Mouse (Mus musculus) neural tube, embryonic 15.5 days (tissue): ENCODE results near the gene St3gal3. TPM values are rescaled to one million over a fixed set of nuclear protein-coding genes. Genes with fewer than 3 reads are reported as not detected.
A peak's percentile ranks its signal among the peaks of the same experiment; 100 is the strongest.

Source experiments
- ATAC-seq: fragments of 200-750 bp; cut with Nextera tagmentation; 2 replicates; pipeline ENCODE4 v1.8.0; 2017; ENCODE audit warnings: mild to moderate bottlenecking, moderate TSS enrichment, moderate library complexity; ENCODE audit not compliant: low FRiP score
- H3K27ac ChIP-seq: fragments of 300-500 bp; sonication (generic); replicated peaks from 2 replicates; pipeline ENCODE4 v1.5.1; 2015; ENCODE audit warnings: mild to moderate bottlenecking, inconsistent platforms
- H3K27me3 ChIP-seq: fragments of 300-500 bp; sonication (generic); replicated peaks from 2 replicates; pipeline ENCODE4 v1.6.1; 2015; ENCODE audit warnings: inconsistent platforms
- H3K36me3 ChIP-seq: fragments of 300-500 bp; sonication (generic); 2 replicates; pipeline ENCODE4 v1.6.1; 2015; ENCODE audit warnings: inconsistent platforms
- H3K4me1 ChIP-seq: fragments of 300-500 bp; sonication (generic); 2 replicates; pipeline ENCODE4 v1.6.1; 2015; ENCODE audit warnings: inconsistent platforms
- H3K4me2 ChIP-seq: fragments of 300-500 bp; sonication (generic); 2 replicates; pipeline ENCODE4 v1.6.1; 2015; ENCODE audit warnings: inconsistent platforms, mild to moderate bottlenecking, moderate library complexity
- H3K4me3 ChIP-seq: fragments of 300-500 bp; sonication (generic); replicated peaks from 2 replicates; pipeline ENCODE4 v1.5.1; 2015; ENCODE audit warnings: mild to moderate bottlenecking, inconsistent platforms
- H3K9ac ChIP-seq: fragments of 300-500 bp; sonication (generic); replicated peaks from 2 replicates; pipeline ENCODE4 v1.6.1; 2015; ENCODE audit warnings: mild to moderate bottlenecking, inconsistent platforms
- H3K9me3 ChIP-seq: fragments of 300-500 bp; sonication (generic); replicated peaks from 2 replicates; pipeline ENCODE4 v1.6.1; 2016; ENCODE audit warnings: inconsistent platforms
- WGBS: fragments of 180-500 bp; shearing (Covaris S2); methylation state at CpG from one replicate; pipeline ENCODE4 v1.1.7; 2015; ENCODE audit warnings: mixed read lengths; 5-methylcytosine and 5-hydroxymethylcytosine counted together
- polyA plus RNA-seq: library from polyadenylated mRNA; unstranded; fragments of >200 nt; fragmentation: Nextera tagmentation; extraction: Ambion mirVana; gene quantifications from 2 replicates; pipeline ENCODE4 v1.2.1, GENCODE M21; 2015

Gene St3gal3
- polyA plus RNA-seq, 1 experiment from 2014 or later: 18.3 TPM

DNA sequence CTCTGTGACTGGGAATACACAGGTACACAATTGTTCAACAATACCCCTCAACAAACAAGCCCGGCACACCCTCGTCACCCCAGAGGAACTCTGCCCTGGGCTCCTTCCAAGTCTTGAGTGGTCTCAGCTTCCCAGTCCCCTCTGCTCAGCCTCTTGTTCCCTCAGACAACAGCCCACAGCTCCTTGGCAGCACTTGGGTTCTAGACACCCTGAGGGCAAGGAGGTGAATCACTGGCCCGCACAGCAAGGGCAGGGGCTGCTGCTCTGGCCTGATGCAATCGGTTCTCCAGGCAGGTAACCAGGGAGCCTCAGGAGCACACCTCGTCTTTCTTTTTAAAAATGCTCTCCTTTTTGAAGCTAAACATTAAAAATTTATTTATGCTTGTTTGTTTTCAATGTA, 201.5 kb downstream of the St3gal3 start:
- no peak overlapping the region for H3K4me3 ChIP-seq
- H3K4me1 ChIP-seq: peaks cover 19% of the 10 kb centered on the region
- H3K9ac ChIP-seq: no peak overlapping the region
- H3K9me3 ChIP-seq: no peaks in the 10 kb centered on the region
- no peak overlapping the region for H3K4me2 ChIP-seq
- no peak for ATAC-seq
- peaks cover 5% of the 10 kb centered on the region for H3K36me3 ChIP-seq
- peaks cover 28% of the 10 kb centered on the region for H3K27me3 ChIP-seq
- no peak overlapping the region for H3K27ac ChIP-seq
- WGBS: 83% methylated on average over 5 of the region's 5 CpGs

- peaks cover 5% of the 10 kb centered on the region for H3K36me3 ChIP-seq
- peak within 1 kb of the TSS; percentile 58 for H3K4me2 ChIP-seq
- WGBS: under 1% methylated on average over 33 of the region's 33 CpGs
- H3K9ac ChIP-seq: no peak within 1 kb of the TSS; the same call in 1 of the 2 replicates
- no peaks in the 10 kb centered on the region for H3K9me3 ChIP-seq
- peaks cover 38% of the 10 kb centered on the region for H3K4me1 ChIP-seq
- ATAC-seq: no peak
- H3K4me3 ChIP-seq: peak within 1 kb of the TSS; percentile 26
- peaks cover 52% of the 10 kb centered on the region for H3K27me3 ChIP-seq
- no peak within 1 kb of the TSS for H3K27ac ChIP-seq
Measured at GRCm38 (mm10) chr4:117929391-117929881, 205.3 kb downstream of the St3gal3 start, which contains the start of gene Artn. TSS of gene Artn (minus strand) at chr4:117929763.

DNA sequence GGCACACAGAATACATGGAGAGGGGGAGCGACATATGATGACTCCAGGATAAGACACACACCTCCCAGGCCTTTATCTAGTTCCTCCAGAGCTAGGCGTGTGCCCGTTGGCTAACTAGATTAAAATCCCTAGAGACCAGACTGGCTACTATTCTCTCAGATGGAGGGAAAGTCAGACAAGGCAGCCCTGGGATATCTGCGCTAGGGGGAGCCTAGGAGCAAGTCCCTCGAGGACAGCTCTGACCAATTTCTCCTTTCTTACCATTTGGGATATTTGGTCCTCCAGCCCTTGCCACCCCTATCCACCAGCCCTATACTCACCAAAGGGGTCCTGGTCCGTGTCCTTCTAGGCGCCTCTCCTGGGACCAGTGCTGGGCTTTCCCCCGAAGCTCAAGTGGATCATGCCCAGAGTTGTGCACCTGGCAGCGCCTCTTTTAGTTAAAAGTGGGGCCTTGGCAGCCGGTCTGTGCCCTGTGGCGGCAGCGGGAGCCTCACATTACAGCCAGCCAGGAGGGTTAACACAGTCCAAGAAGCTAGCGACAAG, 205.9 kb downstream of the St3gal3 start:
- Histone ChIP-seq H3K9me3 (no peaks in the 10 kb centered on the region), H3K4me2 (peak overlapping the region; percentile 58), H3K9ac (no peak overlapping the region), H3K4me1 (peaks cover 38% of the 10 kb centered on the region), H3K27me3 (peaks cover 52% of the 10 kb centered on the region), H3K36me3 (peaks cover 5% of the 10 kb centered on the region), H3K27ac (no peak overlapping the region), H3K4me3 (peak overlapping the region; percentile 26)
- 0 out of 2 replicates have a peak, but pooled peaks have one; percentile 5 for ATAC-seq
- WGBS: 3% methylated on average over 13 of the region's 13 CpGs

GRCm38 (mm10) chr4:117928234-117928633, 206.5 kb downstream of the St3gal3 start:
- Histone ChIP-seq H3K4me1 (peaks cover 38% of the 10 kb centered on the region), H3K27ac (no peak overlapping the region), H3K9ac (no peak overlapping the region), H3K9me3 (no peaks in the 10 kb centered on the region), H3K36me3 (peaks cover 5% of the 10 kb centered on the region), H3K4me2 (peak overlapping the region; percentile 58), H3K27me3 (peaks cover 52% of the 10 kb centered on the region), H3K4me3 (no peak overlapping the region)
- peak; percentile 39 for ATAC-seq
- 13% methylated on average over 6 of the region's 6 CpGs for WGBS

GRCm38 (mm10) chr4:117926545-117927482, 207.9 kb downstream of the St3gal3 start:
- 2% methylated on average over 71 of the region's 71 CpGs for WGBS
- H3K9me3 ChIP-seq: no peaks in the 10 kb centered on the region
- H3K4me1 ChIP-seq: peaks cover 38% of the 10 kb centered on the region
- ATAC-seq: peak; percentile 76
- peaks cover 52% of the 10 kb centered on the region for H3K27me3 ChIP-seq
- H3K4me2 ChIP-seq: peak overlapping the region; percentile 96
- no peaks in the 10 kb centered on the region for H3K36me3 ChIP-seq
- H3K9ac ChIP-seq: peak overlapping the region; percentile 64
- H3K27ac ChIP-seq: 0 out of 2 replicates have a peak overlapping the region, but pooled peaks have one; percentile 0
- H3K4me3 ChIP-seq: peak overlapping the region; percentile 51

DNA sequence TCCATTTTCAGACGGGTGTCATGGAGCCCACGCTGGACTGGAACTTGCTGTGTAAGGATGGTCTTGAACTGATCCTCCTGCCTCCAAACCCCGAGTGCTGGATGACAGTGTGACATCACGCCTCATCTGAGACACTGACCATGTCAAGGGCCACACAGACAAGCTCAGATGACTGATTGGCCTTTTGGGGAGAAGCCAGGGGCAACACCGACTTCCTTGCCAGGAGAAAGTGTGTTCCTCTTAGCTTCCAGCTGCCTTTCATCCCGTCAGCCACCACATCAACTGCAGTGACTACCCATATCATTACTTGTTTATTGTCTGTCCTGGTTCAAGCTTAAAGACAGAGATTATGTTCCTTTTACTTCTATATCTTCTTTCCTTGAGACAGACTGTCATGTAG, 209.8 kb downstream of the St3gal3 start:
- no peak overlapping the region for H3K4me2 ChIP-seq
- peaks cover 36% of the 10 kb centered on the region for H3K4me1 ChIP-seq
- H3K27me3 ChIP-seq: peaks cover 40% of the 10 kb centered on the region
- ATAC-seq: no peak
- H3K36me3 ChIP-seq: no peaks in the 10 kb centered on the region
- H3K9me3 ChIP-seq: no peaks in the 10 kb centered on the region
- WGBS: 67% methylated on average over 5 of the region's 6 CpGs
- H3K4me3 ChIP-seq: no peak overlapping the region
- no peak overlapping the region for H3K9ac ChIP-seq
- H3K27ac ChIP-seq: no peak overlapping the region

DNA sequence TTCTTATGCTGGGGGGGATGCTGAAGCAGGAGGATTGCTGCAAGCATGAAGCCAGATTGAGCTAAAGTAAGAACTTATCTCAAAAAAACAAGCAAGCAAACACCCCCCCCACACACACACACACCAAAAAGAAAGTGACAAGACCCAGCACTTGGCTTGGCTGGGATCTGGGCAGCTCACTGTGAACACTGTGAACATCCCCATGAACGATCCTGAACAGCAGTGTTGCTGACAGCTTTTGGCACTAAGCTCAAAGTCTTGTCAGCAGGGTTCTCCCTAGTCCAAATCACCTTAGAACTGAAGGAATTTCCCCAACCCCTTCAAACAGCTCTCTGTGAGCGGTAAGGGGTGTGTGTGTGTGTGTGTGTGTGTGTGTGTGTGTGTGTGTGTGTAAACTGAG, 211.3 kb downstream of the St3gal3 start:
- no peak overlapping the region for H3K27ac ChIP-seq
- H3K9me3 ChIP-seq: no peaks in the 10 kb centered on the region
- peaks cover 25% of the 10 kb centered on the region for H3K27me3 ChIP-seq
- H3K36me3 ChIP-seq: no peaks in the 10 kb centered on the region
- H3K4me1 ChIP-seq: peaks cover 21% of the 10 kb centered on the region
- H3K4me2 ChIP-seq: no peak overlapping the region
- H3K4me3 ChIP-seq: no peak overlapping the region
- 73% methylated on average over 2 of the region's 2 CpGs for WGBS
- H3K9ac ChIP-seq: no peak overlapping the region
- ATAC-seq: no peak

DNA sequence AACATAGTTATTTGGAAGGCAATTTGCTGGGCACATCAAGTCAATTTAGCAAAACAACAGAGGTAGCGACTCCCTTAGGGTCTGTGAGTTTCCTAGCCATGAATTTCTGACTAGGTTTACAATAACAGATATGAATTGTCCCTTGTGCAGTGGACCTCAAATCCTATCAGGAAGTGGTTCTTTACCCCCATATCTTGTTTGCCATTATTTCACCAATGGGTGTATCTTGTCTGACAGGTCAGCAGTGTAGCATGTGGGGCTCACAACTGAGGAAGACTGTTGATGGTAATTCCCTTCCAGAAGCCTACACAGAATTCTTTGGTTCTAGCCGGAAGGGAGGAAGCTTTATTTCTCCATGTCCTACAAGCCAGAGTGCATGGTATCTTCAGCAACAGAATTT, 213.4 kb downstream of the St3gal3 start:
- ATAC-seq: no peak
- Histone ChIP-seq H3K27ac (no peak overlapping the region), H3K36me3 (no peaks in the 10 kb centered on the region), H3K4me3 (no peak overlapping the region), H3K9me3 (no peaks in the 10 kb centered on the region), H3K4me1 (peaks cover 3% of the 10 kb centered on the region), H3K4me2 (no peak overlapping the region), H3K27me3 (peaks cover 13% of the 10 kb centered on the region), H3K9ac (no peak overlapping the region)
- WGBS: 90% methylated on average over 2 of the region's 2 CpGs

GRCm38 (mm10) chr4:117918762-117919161, 216.0 kb downstream of the St3gal3 start:
- peaks cover 16% of the 10 kb centered on the region for H3K4me1 ChIP-seq
- H3K9ac ChIP-seq: no peak overlapping the region
- H3K27ac ChIP-seq: no peak overlapping the region
- no peaks in the 10 kb centered on the region; the same call in 1 of the 2 replicates for H3K27me3 ChIP-seq
- no peaks in the 10 kb centered on the region for H3K9me3 ChIP-seq
- H3K4me3 ChIP-seq: no peak overlapping the region
- WGBS: 91% methylated on average over 5 of the region's 5 CpGs
- no peak overlapping the region for H3K4me2 ChIP-seq
- H3K36me3 ChIP-seq: no peaks in the 10 kb centered on the region
- ATAC-seq: no peak

- Histone ChIP-seq H3K4me1 (peaks cover 21% of the 10 kb centered on the region), H3K36me3 (no peaks in the 10 kb centered on the region), H3K4me3 (no peak overlapping the region), H3K4me2 (no peak overlapping the region), H3K9ac (no peak overlapping the region), H3K27ac (no peak overlapping the region), H3K9me3 (no peaks in the 10 kb centered on the region), H3K27me3 (no peaks in the 10 kb centered on the region; the same call in 1 of the 2 replicates)
- 78% methylated on average over 3 of the region's 3 CpGs for WGBS
- no peak for ATAC-seq
Measured at GRCm38 (mm10) chr4:117918261-117918660, 216.5 kb downstream of the St3gal3 start.

DNA sequence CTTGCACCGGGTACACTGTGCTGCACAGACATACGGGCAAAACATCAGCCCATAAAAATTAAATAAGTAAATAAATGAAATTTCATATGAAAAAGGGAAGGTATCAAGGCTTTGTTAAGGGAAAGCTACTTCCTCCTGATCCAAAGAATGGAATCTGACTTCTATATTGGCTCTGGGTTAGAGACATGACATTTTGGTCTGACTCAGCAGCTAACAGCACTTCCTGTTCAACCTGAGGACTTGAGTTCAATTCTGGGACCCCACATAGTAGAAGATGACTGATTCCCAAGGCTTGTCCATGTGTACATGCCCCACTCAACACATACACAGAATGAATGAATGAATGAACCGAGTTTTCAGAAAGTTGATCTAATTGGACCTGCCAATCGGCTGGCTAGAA, 216.9 kb downstream of the St3gal3 start:
- 94% methylated on average over 4 of the region's 4 CpGs for WGBS
- Histone ChIP-seq H3K9me3 (no peaks in the 10 kb centered on the region), H3K4me1 (peaks cover 25% of the 10 kb centered on the region), H3K9ac (no peak overlapping the region), H3K4me3 (no peak overlapping the region), H3K36me3 (no peaks in the 10 kb centered on the region), H3K27me3 (no peaks in the 10 kb centered on the region; the same call in 1 of the 2 replicates), H3K27ac (no peak overlapping the region), H3K4me2 (no peak overlapping the region)
- no peak for ATAC-seq
